Mouse (Mus musculus): ENCODE measurements at regions not wholly inside any gene's neighbourhood (a gene's known extent, or its start where the extent isn't known, plus 50 kb on each side); places are given as distances from the start of the nearest gene placed in this dataset.

DNA sequence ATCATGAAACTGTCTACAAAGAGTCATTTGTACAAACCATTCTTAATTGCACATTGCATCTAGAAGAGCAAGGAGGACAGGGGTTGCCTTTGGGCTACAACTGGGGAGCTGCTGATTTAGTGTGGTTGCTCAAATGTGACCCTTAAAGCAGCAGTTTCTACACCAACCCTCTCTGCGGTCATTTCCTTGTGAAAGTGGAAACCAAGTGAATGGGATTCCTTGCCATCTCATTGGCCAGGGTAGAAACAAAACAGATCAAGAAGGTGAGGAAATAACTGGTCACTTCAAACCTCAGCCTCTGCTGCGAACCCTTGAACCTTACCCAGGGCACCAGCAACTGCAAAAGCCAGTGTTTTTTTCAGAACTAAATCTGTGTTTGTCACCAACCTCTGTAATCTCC, 56.5 kb upstream of the Ptgdr start:
- no peak for TF ChIP-seq CTCF (IDR thresholded peaks at IDR 0.05; ENCODE audit: low read depth)
- no peak for TF ChIP-seq EP300 (optimal IDR thresholded peaks at IDR 0.05)

Data from stomach, postnatal 0 days (tissue).